In the genomic region with DNA sequence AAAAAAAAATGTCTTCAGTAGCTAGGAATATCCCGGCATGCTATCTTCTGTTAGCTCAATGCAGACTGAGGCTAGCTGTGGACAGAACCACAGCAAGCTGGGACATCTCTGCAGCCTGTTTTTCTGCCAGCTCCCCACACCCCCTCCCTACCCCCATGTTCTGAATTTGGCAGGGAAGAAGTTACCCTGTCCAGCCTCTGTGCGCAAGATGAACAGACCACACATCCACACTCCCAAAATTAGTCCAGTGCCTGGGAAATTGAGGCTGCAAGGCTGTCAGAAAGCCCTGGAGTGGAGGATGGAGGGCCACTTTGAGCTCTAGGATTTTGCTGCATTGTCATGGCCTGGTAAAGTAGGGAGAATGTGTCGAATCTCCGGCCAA, we compare ENCODE assay signal across 8 mouse cellular contexts. TPM values are rescaled to one million over a fixed set of nuclear protein-coding genes. Genes with fewer than 3 reads are reported as not detected.
DNase-seq lines count a peak whose midpoint lies in the region; ATAC-seq and TF ChIP-seq lines count a peak whose summit lies in the region.

No protein-coding gene starts in this region.

- H3K36me3 ChIP-seq in G1E (replicated peaks) = peaks cover 11% of the 10 kb centered on the region
- no peaks in the 10 kb centered on the region for H3K36me3 ChIP-seq in heart, embryonic 11.5 days (ENCODE audit: control insufficient read depth, insufficient read depth, low read length)

- TF ChIP-seq CTCF in G1E (IDR thresholded peaks at IDR 0.05; ENCODE audit: low read depth, low read length) = no peak

- peak overlapping the region; percentile 97 for H3K4me2 ChIP-seq in heart, embryonic 11.5 days

- H3K27ac ChIP-seq in heart, embryonic 11.5 days (ENCODE audit: low read depth, low read length) = no peak overlapping the region

- no peak for ATAC-seq in G1E (ENCODE audit: extremely low read depth, insufficient number of reproducible peaks, low FRiP score, poor library complexity, severe bottlenecking)
- 0 out of 2 replicates have a peak, but pooled peaks have one; percentile 28 for ATAC-seq in heart, embryonic 11.5 days (replicated peaks; ENCODE audit: insufficient number of reproducible peaks, low FRiP score, low TSS enrichment)
- no peak for ATAC-seq in megakaryocyte-erythroid progenitor cell, adult 5-6 weeks (replicated peaks; ENCODE audit: low FRiP score, low TSS enrichment, poor library complexity, severe bottlenecking)

- H3K9ac ChIP-seq in heart, embryonic 11.5 days (ENCODE audit: low read depth, low read length) = no peak overlapping the region

- peaks cover 11% of the 10 kb centered on the region; the same call in 1 of the 2 replicates for H3K9me3 ChIP-seq in G1E (replicated peaks)
- H3K9me3 ChIP-seq in heart, embryonic 11.5 days (replicated peaks; ENCODE audit: control insufficient read depth, low read length) = no peaks in the 10 kb centered on the region

- no peaks in the 10 kb centered on the region for H3K27me3 ChIP-seq in G1E (ENCODE audit: insufficient read depth, low read length)
- H3K27me3 ChIP-seq in heart, embryonic 11.5 days (ENCODE audit: control insufficient read depth, insufficient read depth, low read length) = peaks cover 23% of the 10 kb centered on the region

- 38% methylated on average over 4 of the region's 4 CpGs for WGBS in heart, embryonic 11.5 days (ENCODE audit: insufficient replicate concordance)

- DNase-seq in G1E (ENCODE audit: low spot score) = peak; percentile 15
- DNase-seq in cerebellum, adult 11 months = peak; percentile 22
- DNase-seq in left cerebral cortex, adult 18-20 months (ENCODE audit: low spot score in 2 of 2) = peak; percentile 45 to 71
- peak; percentile 67 for DNase-seq in right cerebral cortex, adult 18-20 months
- no peak for DNase-seq in spleen, postnatal 10 days (ENCODE audit: low spot score in 2 of 2)
- no peak for DNase-seq in gastrocnemius, adult 8-10 months (ENCODE audit: low spot score in 2 of 2)

- H3K4me3 ChIP-seq in G1E (ENCODE audit: low read depth, low read length) = peak overlapping the region; percentile 90
- peak overlapping the region; percentile 53 for H3K4me3 ChIP-seq in heart, embryonic 11.5 days (ENCODE audit: low read depth, low read length)

- H3K4me1 ChIP-seq in G1E (ENCODE audit: insufficient read depth, low read depth, low read length) = peaks cover 61% of the 10 kb centered on the region
- peaks cover 3% of the 10 kb centered on the region; the same call in 1 of the 2 replicates for H3K4me1 ChIP-seq in heart, embryonic 11.5 days (ENCODE audit: control insufficient read depth, insufficient read depth, low read length)

RNA-seq across cellular contexts. Expression of a gene that starts 1.3 kb away (rescaled TPM):
- total RNA-seq in G1E (2014; fragmentation: Nextera tagmentation) (101 and 107 TPM in 2 replicates), G1E (2017) (30.4 and 40.3 TPM in 2 replicates)
- polyA plus RNA-seq in G1E (2012) = 7.7 and 10.7 TPM in 2 replicates
- polyA plus RNA-seq in heart, embryonic 11.5 days (2014; fragmentation: Nextera tagmentation; extraction: Ambion mirVana) = 0.30 and 0.44 TPM in 2 replicates
- 100 to 1,000 TPM; 120 TPM for total RNA-seq in left cerebral cortex, adult 18-20 months (2021)
- under 1 TPM in 2 of 4 experiments, not detected in 2; 0.10 to 0.22 TPM for total RNA-seq in gastrocnemius, adult 8-10 months (2022)
- total RNA-seq in megakaryocyte-erythroid progenitor cell, adult 5-6 weeks (2014; fragmentation: Nextera tagmentation) = not detected in 2 replicates
- total RNA-seq in megakaryocyte-erythroid progenitor cell, adult 5-6 weeks (2017) = not detected in 2 replicates

Comparison
In these comparisons a context has a peak if more than half of its experiments do, and no peak if none do; other contexts are left out.
1. DNase-seq: peak in G1E (single experiment), cerebellum, adult 11 months (single experiment), left cerebral cortex, adult 18-20 months (2 of 2) and right cerebral cortex, adult 18-20 months (single experiment); none in spleen, postnatal 10 days (0 of 2) and gastrocnemius, adult 8-10 months (0 of 2).
2. RNA of a gene that starts 1.3 kb away (total RNA-seq): 120 TPM in left cerebral cortex, adult 18-20 months and 30.4 to 107 TPM in G1E; 0.10 to 0.22 TPM in gastrocnemius, adult 8-10 months and not detected in megakaryocyte-erythroid progenitor cell, adult 5-6 weeks; every median in the first group is over 10 times any median in the second.